Mouse (Mus musculus) testis, postnatal 10 days (tissue): ENCODE results near the gene Cttn.

Experiments used
- DNase-seq: peaks from one replicate; pipeline ENCODE4 v3.0.0; 2021; ENCODE audit warnings: low spot score

Gene Cttn

DNA sequence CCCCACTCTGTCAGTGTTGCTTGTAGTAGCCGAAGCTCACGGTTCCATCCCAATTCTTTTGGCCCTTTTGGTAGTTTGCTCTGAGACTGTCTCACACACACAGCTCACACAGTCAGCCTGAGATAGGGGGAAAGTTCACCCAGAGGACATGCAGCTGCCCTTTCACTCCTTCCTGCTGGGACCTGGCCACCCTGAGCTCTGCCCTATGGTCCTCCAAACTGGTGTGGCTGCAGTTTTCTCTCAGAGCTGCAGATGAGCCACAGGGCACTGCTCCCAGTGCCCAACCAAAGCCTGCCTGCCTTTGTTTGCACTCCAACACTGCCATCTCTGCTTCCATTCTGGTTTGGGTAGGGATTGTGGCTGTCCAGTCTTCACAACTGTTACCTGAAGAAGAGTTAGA is 81.1 kb downstream of the Cttn start:
- DNase-seq = no peak

DNA sequence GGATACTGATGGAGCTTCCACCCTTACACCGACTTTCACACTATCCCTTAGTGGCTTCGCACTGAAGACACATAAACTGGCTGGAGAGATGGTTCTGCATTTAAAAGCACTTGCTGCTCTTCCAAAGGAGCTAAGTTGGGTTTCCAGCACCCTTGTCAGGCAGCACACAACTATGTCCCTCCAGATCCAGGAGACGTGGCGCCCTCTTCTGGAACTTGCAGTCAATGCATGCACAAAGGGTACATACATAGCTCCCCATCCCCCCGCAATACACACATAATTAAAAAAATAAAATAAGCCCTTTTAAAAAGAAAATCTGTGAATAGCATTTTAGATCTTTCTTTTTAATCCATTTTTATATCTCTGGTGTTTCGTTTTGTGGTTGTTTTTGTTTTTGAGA is 83.3 kb downstream of the Cttn start:
- no peak for DNase-seq
